Mouse (Mus musculus) cerebellum, adult 2 months (tissue): ENCODE measurements around the gene Tspan5.

Experiments used
- CTCF ChIP-seq: fragments of 200-500 bp; IDR thresholded peaks from 2 replicates; pipeline ENCODE4 v1.5.1; 2011; ENCODE audit warnings: low read depth, mild to moderate bottlenecking, control low read depth, low read length, moderate library complexity, borderline replicate concordance; ENCODE audit not compliant: insufficient read depth
- POLR2A ChIP-seq: fragments of 200-500 bp; IDR thresholded peaks from 2 replicates; pipeline ENCODE4 v1.6.1; 2011; ENCODE audit warnings: low read length, control low read depth, borderline replicate concordance; ENCODE audit not compliant: insufficient read depth

DNA sequence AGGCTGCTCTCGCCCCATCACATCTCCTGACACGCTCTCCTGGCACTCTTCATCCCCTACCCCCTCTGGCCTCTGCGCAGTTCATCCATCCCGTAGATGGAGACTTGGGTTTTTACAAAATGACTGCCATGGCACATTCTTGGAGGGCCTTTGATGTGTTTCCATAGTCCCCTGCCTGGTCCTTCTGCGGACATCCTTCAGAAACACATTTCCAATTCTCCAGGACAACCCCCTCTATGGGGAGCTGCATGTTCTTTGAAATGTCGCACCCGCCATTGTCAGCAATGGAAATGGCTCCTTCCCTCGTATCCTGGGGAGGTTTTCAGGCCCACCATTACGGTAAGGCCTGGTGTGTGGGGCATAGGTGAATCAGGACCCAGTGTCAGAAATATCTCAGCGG is 134.4 kb downstream of the Tspan5 start:
- TF ChIP-seq POLR2A = no peak
- no peak for TF ChIP-seq CTCF
